Mouse (Mus musculus): ENCODE data around the gene Kars. TPM values are rescaled to one million over a fixed set of nuclear protein-coding genes. Genes with fewer than 3 reads are reported as not detected.

The Kars gene
- polyA plus RNA-seq, 1 experiment from 2014 or later = 213 TPM

- H3K4me3 ChIP-seq (ENCODE audit: low read length) = no peak overlapping the region
- H3K36me3 ChIP-seq (ENCODE audit: insufficient read depth, low read length) = no peaks in the 10 kb centered on the region
- H3K9me3 ChIP-seq (ENCODE audit: low read length) = no peaks in the 10 kb centered on the region
- WGBS = 83% methylated on average over 5 of the region's 5 CpGs
- H3K4me1 ChIP-seq (ENCODE audit: insufficient read depth, low read length) = no peaks in the 10 kb centered on the region
- H3K9ac ChIP-seq (replicated peaks; ENCODE audit: low read length) = no peak overlapping the region
- ATAC-seq (ENCODE audit: low FRiP score, low TSS enrichment) = no peak
- H3K27ac ChIP-seq (ENCODE audit: low read length) = no peak overlapping the region
- H3K27me3 ChIP-seq (ENCODE audit: insufficient read depth, low read length) = no peaks in the 10 kb centered on the region
- H3K4me2 ChIP-seq (replicated peaks; ENCODE audit: low read depth, low read length) = no peak overlapping the region
These were observed 43.8 kb downstream of the Kars start for GRCm38 (mm10) chr8:111967246-111967870.

GRCm38 (mm10) chr8:111964849-111965561 lies 46.1 kb downstream of the Kars start:
- Histone ChIP-seq H3K4me1 (ENCODE audit: insufficient read depth, low read length) (no peaks in the 10 kb centered on the region), H3K27ac (ENCODE audit: low read length) (no peak overlapping the region), H3K9me3 (ENCODE audit: low read length) (no peaks in the 10 kb centered on the region), H3K36me3 (ENCODE audit: insufficient read depth, low read length) (no peaks in the 10 kb centered on the region), H3K4me2 (replicated peaks; ENCODE audit: low read depth, low read length) (no peak overlapping the region), H3K27me3 (ENCODE audit: insufficient read depth, low read length) (no peaks in the 10 kb centered on the region), H3K9ac (replicated peaks; ENCODE audit: low read length) (no peak overlapping the region), H3K4me3 (ENCODE audit: low read length) (no peak overlapping the region)
- WGBS = 74% methylated on average over 7 of the region's 7 CpGs
- ATAC-seq (ENCODE audit: low FRiP score, low TSS enrichment) = no peak

GRCm38 (mm10) chr8:111964351-111964750 lies 46.8 kb downstream of the Kars start:
- Histone ChIP-seq H3K4me3 (ENCODE audit: low read length) (no peak overlapping the region), H3K27me3 (ENCODE audit: insufficient read depth, low read length) (no peaks in the 10 kb centered on the region), H3K4me2 (replicated peaks; ENCODE audit: low read depth, low read length) (no peak overlapping the region), H3K36me3 (ENCODE audit: insufficient read depth, low read length) (no peaks in the 10 kb centered on the region), H3K4me1 (ENCODE audit: insufficient read depth, low read length) (no peaks in the 10 kb centered on the region), H3K9ac (replicated peaks; ENCODE audit: low read length) (no peak overlapping the region), H3K9me3 (ENCODE audit: low read length) (no peaks in the 10 kb centered on the region), H3K27ac (ENCODE audit: low read length) (no peak overlapping the region)
- WGBS = 52% methylated on average over 5 of the region's 5 CpGs
- ATAC-seq (ENCODE audit: low FRiP score, low TSS enrichment) = no peak

DNA sequence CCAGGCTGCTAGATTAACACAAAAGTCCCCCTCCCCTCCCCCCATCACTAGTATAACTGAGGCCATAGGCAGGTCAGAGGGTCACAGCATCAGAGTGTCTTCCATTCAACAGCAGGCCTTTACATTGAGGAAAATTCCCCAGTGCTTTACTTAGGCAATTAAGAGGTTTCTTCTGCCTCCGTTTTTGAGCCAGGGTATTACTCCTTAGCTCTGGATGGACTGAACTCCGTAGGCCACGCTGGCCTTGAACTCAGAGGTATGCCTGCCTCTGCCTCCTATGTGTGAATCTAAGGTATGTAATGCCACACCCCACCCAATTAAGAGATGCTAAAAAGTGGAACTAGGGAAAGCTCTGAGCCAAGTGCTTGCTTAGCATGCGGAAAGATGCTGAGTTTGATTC lies 47.6 kb downstream of the Kars start:
- no peak overlapping the region for H3K27ac ChIP-seq (ENCODE audit: low read length)
- H3K9ac ChIP-seq (replicated peaks; ENCODE audit: low read length) = no peak overlapping the region
- ATAC-seq (ENCODE audit: low FRiP score, low TSS enrichment) = no peak
- no peaks in the 10 kb centered on the region; the same call in 1 of the 2 replicates for H3K36me3 ChIP-seq (ENCODE audit: insufficient read depth, low read length)
- H3K4me3 ChIP-seq (ENCODE audit: low read length) = no peak overlapping the region
- no peaks in the 10 kb centered on the region for H3K27me3 ChIP-seq (ENCODE audit: insufficient read depth, low read length)
- no peaks in the 10 kb centered on the region for H3K9me3 ChIP-seq (ENCODE audit: low read length)
- no peak overlapping the region for H3K4me2 ChIP-seq (replicated peaks; ENCODE audit: low read depth, low read length)
- H3K4me1 ChIP-seq (ENCODE audit: insufficient read depth, low read length) = no peaks in the 10 kb centered on the region
- 87% methylated on average over 4 of the region's 4 CpGs for WGBS

GRCm38 (mm10) chr8:111963091-111963490 lies 48.0 kb downstream of the Kars start:
- H3K27ac ChIP-seq (ENCODE audit: low read length) = no peak overlapping the region
- ATAC-seq (ENCODE audit: low FRiP score, low TSS enrichment) = no peak
- no peak overlapping the region for H3K4me2 ChIP-seq (replicated peaks; ENCODE audit: low read depth, low read length)
- no peaks in the 10 kb centered on the region for H3K27me3 ChIP-seq (ENCODE audit: insufficient read depth, low read length)
- H3K4me1 ChIP-seq (ENCODE audit: insufficient read depth, low read length) = no peaks in the 10 kb centered on the region
- no peaks in the 10 kb centered on the region for H3K9me3 ChIP-seq (ENCODE audit: low read length)
- WGBS = 80% methylated on average over 10 of the region's 10 CpGs
- no peak overlapping the region for H3K4me3 ChIP-seq (ENCODE audit: low read length)
- H3K36me3 ChIP-seq (ENCODE audit: insufficient read depth, low read length) = peaks cover 4% of the 10 kb centered on the region; the same call in 1 of the 2 replicates
- H3K9ac ChIP-seq (replicated peaks; ENCODE audit: low read length) = no peak overlapping the region

GRCm38 (mm10) chr8:111962589-111962988 lies 48.5 kb downstream of the Kars start:
- H3K9ac ChIP-seq (replicated peaks; ENCODE audit: low read length) = no peak overlapping the region
- ATAC-seq (ENCODE audit: low FRiP score, low TSS enrichment) = no peak
- H3K27me3 ChIP-seq (ENCODE audit: insufficient read depth, low read length) = no peaks in the 10 kb centered on the region
- no peak overlapping the region for H3K4me3 ChIP-seq (ENCODE audit: low read length)
- H3K4me2 ChIP-seq (replicated peaks; ENCODE audit: low read depth, low read length) = no peak overlapping the region
- H3K36me3 ChIP-seq (ENCODE audit: insufficient read depth, low read length) = peaks cover 7% of the 10 kb centered on the region; the same call in 1 of the 2 replicates
- WGBS = 84% methylated on average over 1 of the region's 1 CpGs
- H3K27ac ChIP-seq (ENCODE audit: low read length) = no peak overlapping the region
- H3K9me3 ChIP-seq (ENCODE audit: low read length) = no peaks in the 10 kb centered on the region
- H3K4me1 ChIP-seq (ENCODE audit: insufficient read depth, low read length) = no peaks in the 10 kb centered on the region

DNA sequence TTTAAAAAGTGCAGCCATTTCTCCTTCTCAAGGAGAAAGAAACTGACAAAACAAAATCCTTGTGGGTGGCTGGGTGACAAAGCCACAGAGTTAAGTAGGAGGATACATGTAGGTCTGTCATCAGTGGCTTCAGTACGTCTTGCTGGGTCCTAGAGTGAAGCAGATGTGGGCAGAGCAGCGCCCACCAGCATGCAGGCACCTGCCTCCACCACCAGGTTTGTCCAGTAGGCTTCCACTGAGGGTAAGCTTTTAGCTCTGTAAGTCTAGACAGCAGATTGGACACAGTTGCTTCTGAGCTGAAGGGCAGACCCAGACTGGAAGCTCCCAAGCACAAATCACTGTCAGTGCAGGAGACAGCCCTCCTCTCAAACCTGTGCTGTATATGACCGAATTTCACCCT lies 49.8 kb downstream of the Kars start:
- Histone ChIP-seq H3K27ac (ENCODE audit: low read length) (no peak overlapping the region), H3K27me3 (ENCODE audit: insufficient read depth, low read length) (no peaks in the 10 kb centered on the region), H3K9me3 (ENCODE audit: low read length) (no peaks in the 10 kb centered on the region), H3K4me3 (ENCODE audit: low read length) (no peak overlapping the region), H3K36me3 (ENCODE audit: insufficient read depth, low read length) (peaks cover 18% of the 10 kb centered on the region), H3K4me1 (ENCODE audit: insufficient read depth, low read length) (no peaks in the 10 kb centered on the region), H3K9ac (replicated peaks; ENCODE audit: low read length) (no peak overlapping the region), H3K4me2 (replicated peaks; ENCODE audit: low read depth, low read length) (no peak overlapping the region)
- ATAC-seq (ENCODE audit: low FRiP score, low TSS enrichment) = no peak
- 84% methylated on average over 3 of the region's 3 CpGs for WGBS

DNA sequence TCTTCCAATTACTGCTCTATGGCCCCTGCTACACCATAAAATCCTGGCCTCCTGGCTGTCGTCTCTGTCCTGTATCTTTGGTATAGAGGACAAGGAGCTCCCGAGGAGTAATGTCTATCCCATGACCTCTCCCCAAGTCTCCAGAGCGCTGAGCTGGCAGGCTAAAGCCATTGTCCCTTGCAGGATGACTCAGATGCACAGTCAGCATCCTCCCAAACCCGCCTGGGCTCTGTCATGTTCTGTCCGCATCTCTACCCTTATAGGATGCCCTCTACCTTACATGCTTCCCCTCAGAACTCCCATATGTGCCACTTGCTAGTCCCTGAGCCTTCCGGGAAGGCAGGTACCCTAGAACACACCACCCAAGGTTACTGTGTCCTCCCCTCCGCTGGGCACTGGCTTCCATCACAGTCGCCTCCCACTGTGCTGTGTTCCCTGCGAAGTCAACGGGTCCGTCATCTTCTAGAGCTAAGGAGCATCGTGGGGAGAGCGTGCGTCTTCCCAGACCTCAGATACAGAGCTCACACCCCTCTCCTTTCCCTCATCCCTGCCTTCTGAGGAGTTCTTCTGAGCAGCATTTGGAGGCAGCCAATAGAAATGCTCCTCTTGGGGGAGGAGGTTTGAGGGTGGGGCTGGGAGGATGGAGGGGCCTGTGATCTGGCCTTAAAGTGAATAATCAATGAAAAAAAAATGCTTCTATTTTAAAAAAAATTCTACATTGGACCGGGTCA lies 50.4 kb downstream of the Kars start:
- no peak overlapping the region for H3K9ac ChIP-seq (replicated peaks; ENCODE audit: low read length)
- 71% methylated on average over 15 of the region's 15 CpGs for WGBS
- peaks cover 20% of the 10 kb centered on the region for H3K36me3 ChIP-seq (ENCODE audit: insufficient read depth, low read length)
- ATAC-seq (ENCODE audit: low FRiP score, low TSS enrichment) = no peak
- no peaks in the 10 kb centered on the region for H3K27me3 ChIP-seq (ENCODE audit: insufficient read depth, low read length)
- no peak overlapping the region for H3K4me3 ChIP-seq (ENCODE audit: low read length)
- no peaks in the 10 kb centered on the region for H3K9me3 ChIP-seq (ENCODE audit: low read length)
- no peaks in the 10 kb centered on the region for H3K4me1 ChIP-seq (ENCODE audit: insufficient read depth, low read length)
- no peak overlapping the region for H3K4me2 ChIP-seq (replicated peaks; ENCODE audit: low read depth, low read length)
- no peak overlapping the region for H3K27ac ChIP-seq (ENCODE audit: low read length)

DNA sequence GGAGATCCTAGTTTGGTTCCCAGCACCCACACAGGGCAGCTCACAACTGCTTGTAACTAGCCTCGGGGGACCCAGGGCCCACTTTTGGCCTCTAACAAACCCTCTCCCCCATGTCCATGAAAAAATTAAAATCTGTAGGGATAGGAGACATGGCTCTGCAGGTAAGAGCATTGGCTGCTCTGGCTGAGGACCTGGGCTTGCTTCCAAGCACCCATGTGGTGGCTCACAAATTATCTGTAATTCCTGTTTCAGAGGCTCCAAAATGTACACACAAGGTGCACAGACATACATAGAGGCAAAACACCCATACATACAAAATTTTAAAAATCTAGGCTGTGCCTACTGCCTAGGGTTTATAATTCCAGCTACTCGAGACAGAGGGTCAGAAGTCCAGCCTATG lies 53.9 kb downstream of the Kars start:
- WGBS = 93% methylated on average over 2 of the region's 2 CpGs
- no peak overlapping the region for H3K9ac ChIP-seq (replicated peaks; ENCODE audit: low read length)
- no peak overlapping the region for H3K4me3 ChIP-seq (ENCODE audit: low read length)
- H3K4me2 ChIP-seq (replicated peaks; ENCODE audit: low read depth, low read length) = no peak overlapping the region
- peaks cover 44% of the 10 kb centered on the region for H3K36me3 ChIP-seq (ENCODE audit: insufficient read depth, low read length)
- no peaks in the 10 kb centered on the region for H3K4me1 ChIP-seq (ENCODE audit: insufficient read depth, low read length)
- no peaks in the 10 kb centered on the region for H3K9me3 ChIP-seq (ENCODE audit: low read length)
- H3K27me3 ChIP-seq (ENCODE audit: insufficient read depth, low read length) = no peaks in the 10 kb centered on the region
- H3K27ac ChIP-seq (ENCODE audit: low read length) = no peak overlapping the region
- no peak for ATAC-seq (ENCODE audit: low FRiP score, low TSS enrichment)

- no peaks in the 10 kb centered on the region for H3K4me1 ChIP-seq (ENCODE audit: insufficient read depth, low read length)
- H3K4me2 ChIP-seq (replicated peaks; ENCODE audit: low read depth, low read length) = no peak overlapping the region
- 84% methylated on average over 5 of the region's 5 CpGs for WGBS
- no peak for ATAC-seq (ENCODE audit: low FRiP score, low TSS enrichment)
- H3K9ac ChIP-seq (replicated peaks; ENCODE audit: low read length) = no peak overlapping the region
- peaks cover 48% of the 10 kb centered on the region for H3K36me3 ChIP-seq (ENCODE audit: insufficient read depth, low read length)
- H3K4me3 ChIP-seq (ENCODE audit: low read length) = no peak overlapping the region
- H3K27me3 ChIP-seq (ENCODE audit: insufficient read depth, low read length) = no peaks in the 10 kb centered on the region
- H3K9me3 ChIP-seq (ENCODE audit: low read length) = no peaks in the 10 kb centered on the region
- no peak overlapping the region for H3K27ac ChIP-seq (ENCODE audit: low read length)
These were observed 55.2 kb downstream of the Kars start for GRCm38 (mm10) chr8:111955879-111956278.
